Mouse (Mus musculus): ENCODE measurements at regions not wholly inside any gene's neighbourhood (a gene's known extent, or its start where the extent isn't known, plus 50 kb on each side); places are given as distances from the start of the nearest gene placed in this dataset.

DNA sequence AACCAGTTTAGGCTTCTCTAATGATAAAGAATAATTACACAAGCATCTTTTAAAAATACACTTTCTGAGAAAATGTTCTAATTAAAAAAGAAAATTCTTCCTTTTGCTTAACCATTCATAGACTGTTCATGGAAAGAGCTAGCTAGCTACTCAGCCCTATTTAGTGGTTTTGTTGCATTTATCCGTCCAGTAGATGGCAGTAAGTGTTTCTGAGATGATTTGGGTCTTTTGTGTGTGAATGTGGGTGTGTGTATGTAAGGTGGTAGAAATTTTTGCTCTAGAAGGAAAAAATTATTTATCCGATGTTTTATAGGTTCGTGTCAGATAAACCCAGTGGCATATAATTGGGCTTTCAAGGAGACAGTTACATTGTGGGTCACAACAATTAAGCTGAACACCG, 167.5 kb upstream of the Sash1 start:
- no peaks in the 10 kb centered on the region for H3K79me2 ChIP-seq (replicated peaks; ENCODE audit: control insufficient read depth, extremely low read depth, insufficient read depth, poor library complexity, severe bottlenecking)
- H3K4me3 ChIP-seq (replicated peaks in 1 of 3; ENCODE audit: low read depth in 2 of 3, low read length in 2 of 3, poor library complexity in 1 of 3) = no peak overlapping the region
- no peak overlapping the region for H3K4me2 ChIP-seq (ENCODE audit: insufficient read depth, low read depth, poor library complexity, severe bottlenecking)
- H3K4me1 ChIP-seq (ENCODE audit: control insufficient read depth in 1 of 2, insufficient read depth in 2 of 2) = no peaks in the 10 kb centered on the region
- no peaks in the 10 kb centered on the region for H3K9me3 ChIP-seq (replicated peaks; ENCODE audit: low read length)
- H3K27ac ChIP-seq (ENCODE audit: insufficient read depth, low read depth) = no peak overlapping the region
- TF ChIP-seq RAD21 (IDR thresholded peaks at IDR 0.05; ENCODE audit: low read depth, low read length) (peak; percentile 61), MYC (IDR thresholded peaks at IDR 0.05; ENCODE audit: low read depth, low read length) (no peak), CTCF (conservative IDR thresholded peaks at IDR 0.05 in 1 of 2, IDR thresholded peaks at IDR 0.05 in 1 of 2; ENCODE audit: low read depth in 2 of 2, low read length in 2 of 2) (peak in 1 of 2 experiments; percentile 67; a peak in 2 of 4 replicates), SMC3 (IDR thresholded peaks at IDR 0.05; ENCODE audit: low read depth, low read length) (peak; percentile 35)
- peak; percentile 28 for DNase-seq (ENCODE audit: extremely low read depth)
- no peak overlapping the region for H3K9ac ChIP-seq (ENCODE audit: insufficient read depth, low read depth)
- in situ Hi-C loops (cut with MboI; ENCODE audit: low pct_ligation_motif_present, low pct_unique_long_range_greater_than_20kb, low sequenced_read_pairs) (no loop called here), dilution Hi-C loops (cut with MboI; ENCODE audit: extremely low pct_ligation_motif_present, extremely low pct_unique_long_range_greater_than_20kb, low sequenced_read_pairs) (no loop called here)
- no peaks in the 10 kb centered on the region for H3K27me3 ChIP-seq (replicated peaks)
- no peaks in the 10 kb centered on the region for H3K36me3 ChIP-seq (replicated peaks in 1 of 2; ENCODE audit: control insufficient read depth in 1 of 2, insufficient read depth in 1 of 2, low read length in 1 of 2)

GRCm38 (mm10) chr10:9047341-9047740, 161.5 kb upstream of the Sash1 start:
- no peaks in the 10 kb centered on the region for H3K27me3 ChIP-seq (replicated peaks)
- no peaks in the 10 kb centered on the region for H3K4me1 ChIP-seq (ENCODE audit: control insufficient read depth in 1 of 2, insufficient read depth in 2 of 2)
- in situ Hi-C loops (cut with MboI; ENCODE audit: low pct_ligation_motif_present, low pct_unique_long_range_greater_than_20kb, low sequenced_read_pairs) (no loop called here), dilution Hi-C loops (cut with MboI; ENCODE audit: extremely low pct_ligation_motif_present, extremely low pct_unique_long_range_greater_than_20kb, low sequenced_read_pairs) (no loop called here)
- no peak overlapping the region for H3K4me3 ChIP-seq (replicated peaks in 1 of 3; ENCODE audit: low read depth in 2 of 3, low read length in 2 of 3, poor library complexity in 1 of 3)
- DNase-seq (ENCODE audit: extremely low read depth) = no peak
- no peaks in the 10 kb centered on the region for H3K79me2 ChIP-seq (replicated peaks; ENCODE audit: control insufficient read depth, extremely low read depth, insufficient read depth, poor library complexity, severe bottlenecking)
- TF ChIP-seq MYC (IDR thresholded peaks at IDR 0.05; ENCODE audit: low read depth, low read length) = no peak
- no peak for TF ChIP-seq KAT2A (IDR thresholded peaks at IDR 0.05; ENCODE audit: insufficient replicate concordance, low read length)
- TF ChIP-seq EP300 (IDR thresholded peaks at IDR 0.05; ENCODE audit: low read length) = no peak
- TF ChIP-seq CTCF (conservative IDR thresholded peaks at IDR 0.05 in 1 of 2, IDR thresholded peaks at IDR 0.05 in 1 of 2; ENCODE audit: low read depth in 2 of 2, low read length in 2 of 2) = no peak
- no peak for TF ChIP-seq ZMIZ1 (IDR thresholded peaks at IDR 0.05; ENCODE audit: low read depth, low read length)
- H3K36me3 ChIP-seq (replicated peaks in 1 of 2; ENCODE audit: control insufficient read depth in 1 of 2, insufficient read depth in 1 of 2, low read length in 1 of 2) = no peaks in the 10 kb centered on the region
- no peaks in the 10 kb centered on the region for H3K9me3 ChIP-seq (replicated peaks; ENCODE audit: low read length)
- H3K9ac ChIP-seq (ENCODE audit: insufficient read depth, low read depth) = no peak overlapping the region
- no peak overlapping the region for H3K27ac ChIP-seq (ENCODE audit: insufficient read depth, low read depth)
- H3K4me2 ChIP-seq (ENCODE audit: insufficient read depth, low read depth, poor library complexity, severe bottlenecking) = no peak overlapping the region

DNA sequence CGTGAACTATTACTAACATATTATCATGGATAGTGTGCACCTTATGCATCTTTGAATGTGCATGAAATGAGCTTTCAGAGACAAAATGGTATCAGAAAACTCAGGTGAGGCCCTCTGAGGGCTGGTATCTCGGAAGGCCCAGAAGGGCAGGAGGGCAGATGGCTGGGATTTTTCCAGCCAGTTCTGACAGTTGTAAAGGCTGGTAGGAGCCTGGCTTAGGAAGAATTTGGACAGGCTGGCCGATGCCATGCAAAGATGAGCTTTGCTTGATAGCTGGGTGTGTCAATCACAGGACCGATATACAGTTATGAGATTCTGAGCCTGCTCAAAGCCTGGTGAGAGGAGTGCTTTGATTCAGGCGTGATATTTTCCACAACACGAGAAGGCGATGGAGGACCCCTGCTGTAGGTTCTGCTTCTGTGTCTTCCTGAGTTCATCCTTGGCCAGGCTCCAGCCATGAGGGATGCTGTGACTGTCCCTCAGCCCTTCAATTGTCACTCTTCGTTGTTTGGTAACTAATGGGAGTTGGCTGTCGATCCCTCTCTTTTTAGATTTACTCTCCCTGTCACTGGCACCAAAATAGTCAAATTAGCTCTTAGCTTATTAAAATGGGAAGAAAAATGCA, 159.0 kb upstream of the Sash1 start:
- H3K4me1 ChIP-seq (ENCODE audit: control insufficient read depth in 1 of 2, insufficient read depth in 2 of 2) = no peaks in the 10 kb centered on the region
- in situ Hi-C loops (cut with MboI; ENCODE audit: low pct_ligation_motif_present, low pct_unique_long_range_greater_than_20kb, low sequenced_read_pairs) (no loop called here), dilution Hi-C loops (cut with MboI; ENCODE audit: extremely low pct_ligation_motif_present, extremely low pct_unique_long_range_greater_than_20kb, low sequenced_read_pairs) (no loop called here)
- TF ChIP-seq NRF1 (IDR thresholded peaks at IDR 0.05; ENCODE audit: low read depth, low read length) (no peak), RAD21 (IDR thresholded peaks at IDR 0.05; ENCODE audit: low read depth, low read length) (no peak), USF2 (conservative IDR thresholded peaks at IDR 0.05; ENCODE audit: low read depth, low read length) (no peak), TBP (conservative IDR thresholded peaks at IDR 0.05; ENCODE audit: low read depth, low read length) (no peak)
- H3K9ac ChIP-seq (ENCODE audit: insufficient read depth, low read depth) = no peak overlapping the region
- no peaks in the 10 kb centered on the region for H3K27me3 ChIP-seq (replicated peaks)
- DNase-seq (ENCODE audit: extremely low read depth) = no peak
- no peaks in the 10 kb centered on the region for H3K36me3 ChIP-seq (replicated peaks in 1 of 2; ENCODE audit: control insufficient read depth in 1 of 2, insufficient read depth in 1 of 2, low read length in 1 of 2)
- H3K9me3 ChIP-seq (replicated peaks; ENCODE audit: low read length) = no peaks in the 10 kb centered on the region
- no peaks in the 10 kb centered on the region for H3K79me2 ChIP-seq (replicated peaks; ENCODE audit: control insufficient read depth, extremely low read depth, insufficient read depth, poor library complexity, severe bottlenecking)
- H3K4me2 ChIP-seq (ENCODE audit: insufficient read depth, low read depth, poor library complexity, severe bottlenecking) = no peak overlapping the region
- no peak overlapping the region for H3K27ac ChIP-seq (ENCODE audit: insufficient read depth, low read depth)
- H3K4me3 ChIP-seq (replicated peaks in 1 of 3; ENCODE audit: low read depth in 2 of 3, low read length in 2 of 3, poor library complexity in 1 of 3) = no peak overlapping the region

Measured in CH12.LX (cell line).